Mouse (Mus musculus) cerebellum, postnatal 10 days (tissue): ENCODE data around the gene Tnks2.

Source experiments
- DNase-seq, 2 experiments: peaks; one replicate each; pipeline ENCODE4 v3.0.0; 2021; ENCODE audit warnings: mixed read lengths in 2 of 2

Gene Tnks2

DNA sequence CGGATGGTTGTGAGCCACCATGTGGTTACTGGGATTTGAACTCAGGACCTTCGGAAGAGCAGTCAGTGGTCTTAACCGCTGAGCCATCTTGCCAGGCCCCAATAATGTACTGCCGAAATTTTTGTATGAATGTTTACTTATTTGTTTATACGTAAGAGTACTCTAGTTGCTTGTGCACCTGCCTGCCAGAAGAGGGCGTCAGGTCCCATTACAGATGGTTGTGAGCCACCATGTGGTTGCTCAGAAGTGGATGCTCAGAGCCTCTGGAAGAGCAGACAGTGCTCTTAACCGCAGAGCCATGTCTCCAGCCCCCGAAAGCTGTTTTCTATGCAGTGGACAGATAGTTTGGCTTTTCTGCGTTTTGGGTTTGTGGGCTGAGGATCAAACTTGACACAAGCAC is 63.7 kb downstream of the Tnks2 start:
- DNase-seq: peak; percentile 61 to 62

DNA sequence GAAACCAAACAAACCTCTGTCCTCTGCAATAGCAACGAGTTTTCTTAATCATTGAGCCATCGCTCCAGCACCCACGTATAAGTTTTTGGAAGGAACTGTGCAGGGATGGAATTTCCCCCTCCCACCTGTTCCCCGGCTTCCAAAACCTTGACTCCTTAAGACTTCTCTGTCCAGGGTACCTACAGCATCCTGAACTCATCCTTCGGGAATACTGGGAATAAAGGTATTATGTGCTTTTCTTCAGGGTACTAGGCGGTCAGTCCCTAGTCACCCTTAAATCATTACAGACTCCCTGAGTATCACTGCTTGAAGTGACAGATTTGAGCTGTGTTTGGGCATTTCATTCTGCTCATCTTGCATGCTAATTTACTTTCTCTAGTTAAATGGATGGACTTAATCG is 69.3 kb downstream of the Tnks2 start:
- no peak for DNase-seq

DNA sequence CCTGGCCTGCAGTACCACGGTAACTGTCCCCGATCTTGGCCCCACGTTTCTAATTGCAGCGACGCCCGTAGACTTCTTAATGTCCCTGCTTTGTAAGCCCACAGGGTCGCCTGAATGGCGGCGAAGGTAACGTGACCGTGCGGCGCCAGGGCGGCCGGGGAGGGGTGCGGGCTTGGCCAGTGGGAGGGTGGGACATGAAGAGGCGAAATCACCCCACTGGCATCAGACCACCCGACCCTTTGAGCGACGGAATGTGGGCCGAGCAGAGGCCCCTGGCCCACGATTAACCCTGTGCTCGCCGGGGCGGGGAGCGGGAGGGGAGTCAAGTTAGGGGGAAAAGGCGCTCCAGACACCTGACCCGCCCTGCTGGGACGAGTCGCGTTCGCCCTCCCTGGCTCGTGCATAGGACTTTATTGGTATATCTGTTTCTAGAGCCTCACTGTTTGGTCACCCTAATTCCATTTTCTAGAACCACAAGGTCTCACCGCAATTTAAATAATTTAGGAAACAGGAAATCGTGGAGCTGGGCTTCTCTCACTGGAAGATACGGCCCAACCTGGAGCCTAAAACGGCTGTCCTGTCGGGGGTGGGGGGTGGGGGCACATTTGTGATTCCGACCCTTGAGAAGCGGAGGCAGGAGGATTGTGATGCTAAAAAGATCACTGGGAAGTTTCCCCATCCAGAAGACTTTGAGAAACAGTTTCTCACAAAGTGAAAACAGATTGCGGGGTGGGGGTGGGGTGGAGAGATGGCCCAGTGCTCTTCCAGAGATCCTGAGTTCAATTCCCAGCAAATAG is 70.4 kb downstream of the Tnks2 start:
- DNase-seq: peak; percentile 82 to 83

DNA sequence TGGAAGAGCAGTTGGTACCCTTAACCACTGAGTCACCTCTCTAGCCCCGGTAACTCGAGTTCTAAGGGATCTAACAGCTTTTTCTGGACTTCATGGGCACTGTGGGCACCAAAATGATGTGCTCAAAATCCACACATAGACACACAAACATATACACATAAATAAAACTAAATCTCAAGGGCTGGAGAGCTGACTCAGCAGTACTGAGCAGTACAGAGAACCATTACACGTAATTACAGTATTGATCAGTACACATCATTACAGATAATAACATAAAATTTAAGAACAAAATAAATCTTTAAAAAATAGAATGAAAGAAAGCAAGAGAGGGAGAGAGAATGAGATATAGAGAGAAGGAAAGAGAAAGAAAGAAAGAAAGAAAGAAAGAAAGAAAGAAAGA is 75.1 kb downstream of the Tnks2 start:
- no peak for DNase-seq

DNA sequence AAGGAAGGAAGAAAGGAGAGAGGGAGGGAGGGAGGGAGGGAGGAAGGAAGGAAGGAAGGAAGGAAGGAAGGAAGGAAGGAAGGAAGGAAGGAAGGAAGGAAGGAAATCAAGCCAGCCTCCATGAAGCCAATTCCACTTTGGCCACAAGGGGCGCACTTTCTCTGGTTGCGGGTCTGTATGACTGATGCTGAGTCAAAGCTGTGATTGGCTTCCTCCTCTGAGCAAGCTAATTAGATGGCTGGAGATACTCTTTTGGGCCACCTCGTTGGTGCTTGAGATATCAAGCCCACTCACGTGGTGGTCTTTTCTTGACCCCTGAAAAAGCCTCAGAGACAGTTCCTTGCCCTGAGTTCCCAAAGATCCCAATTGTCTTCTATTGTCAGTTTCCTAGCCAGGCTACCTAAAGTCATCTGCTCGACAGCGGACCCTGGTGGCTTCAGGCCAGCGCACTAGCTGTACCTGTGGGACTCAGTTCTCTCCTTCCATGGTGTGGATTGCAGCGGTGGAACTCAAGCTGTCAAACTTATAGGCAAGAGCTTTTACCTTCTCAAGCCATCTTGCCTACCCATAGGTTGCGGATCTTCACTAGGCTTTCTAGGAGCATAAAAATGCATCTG is 75.8 kb downstream of the Tnks2 start:
- DNase-seq: peak; percentile 87 to 92

DNA sequence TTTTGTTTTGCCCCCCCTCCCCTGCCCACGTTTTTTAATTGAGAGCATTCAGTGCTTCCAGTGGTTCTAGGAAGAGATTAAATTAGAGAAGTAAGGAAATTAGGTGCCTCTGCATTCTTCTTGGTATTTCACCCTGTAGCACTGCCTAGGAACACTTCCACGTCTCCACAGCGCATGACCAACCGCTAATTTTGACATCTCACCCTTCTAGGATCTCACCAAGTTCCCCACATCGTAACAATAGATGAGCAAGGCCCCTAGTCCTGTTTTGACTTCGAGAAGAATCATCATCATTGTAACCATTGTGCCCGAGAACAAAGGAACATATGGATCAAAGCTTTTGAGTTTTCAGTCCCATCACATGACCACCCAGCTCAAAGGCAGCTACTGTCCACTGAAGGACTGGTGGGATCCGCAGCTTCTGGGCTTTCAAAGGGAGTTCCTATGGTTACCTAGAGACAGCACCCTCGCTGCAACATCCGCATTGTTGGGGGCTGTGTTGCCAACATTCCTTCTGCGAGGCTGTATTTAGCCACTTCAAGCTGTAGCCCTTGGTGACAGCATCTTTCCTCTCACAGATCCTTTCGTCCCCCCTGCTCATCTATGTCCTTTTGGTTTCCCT is 76.5 kb downstream of the Tnks2 start:
- DNase-seq: no peak

DNA sequence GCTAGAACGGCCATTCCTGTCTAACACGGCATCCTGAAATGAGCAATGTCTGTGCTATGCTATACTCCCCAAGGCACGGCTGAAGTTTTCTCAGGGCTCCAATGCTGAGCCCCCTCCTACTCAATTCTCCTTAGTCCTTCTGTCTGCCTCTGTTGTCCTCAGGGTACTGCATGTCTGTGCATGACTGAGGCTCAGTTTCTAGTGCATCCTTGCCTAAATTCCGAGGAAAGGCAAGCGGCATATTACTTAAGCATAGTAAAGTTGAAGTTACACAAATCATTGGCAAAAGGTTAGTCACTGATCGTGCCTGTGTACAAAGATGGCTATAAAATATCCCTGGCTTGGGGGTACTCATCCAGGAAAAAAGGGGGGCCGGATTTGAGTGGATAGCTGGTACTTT is 79.0 kb downstream of the Tnks2 start:
- DNase-seq: no peak

DNA sequence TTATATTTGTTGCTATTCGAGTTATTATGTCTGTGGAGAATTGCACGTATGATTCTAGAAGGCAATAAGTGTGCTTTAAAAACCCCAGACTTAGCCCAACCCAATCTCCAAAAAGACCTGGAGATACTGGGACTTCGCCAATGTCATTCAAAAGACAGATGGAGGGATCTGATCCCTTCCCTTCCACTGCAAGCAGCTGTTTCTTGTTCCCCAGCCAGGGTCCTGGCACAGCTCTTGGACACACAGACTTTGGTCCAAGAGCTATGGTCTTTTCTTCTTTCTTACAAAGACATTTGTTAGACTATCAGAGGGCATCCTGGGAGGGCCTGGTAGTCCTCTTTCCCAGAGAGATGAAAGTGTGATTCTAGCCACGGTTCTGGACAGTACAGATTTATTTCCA is 82.2 kb downstream of the Tnks2 start:
- DNase-seq: peak; percentile 68 to 74

DNA sequence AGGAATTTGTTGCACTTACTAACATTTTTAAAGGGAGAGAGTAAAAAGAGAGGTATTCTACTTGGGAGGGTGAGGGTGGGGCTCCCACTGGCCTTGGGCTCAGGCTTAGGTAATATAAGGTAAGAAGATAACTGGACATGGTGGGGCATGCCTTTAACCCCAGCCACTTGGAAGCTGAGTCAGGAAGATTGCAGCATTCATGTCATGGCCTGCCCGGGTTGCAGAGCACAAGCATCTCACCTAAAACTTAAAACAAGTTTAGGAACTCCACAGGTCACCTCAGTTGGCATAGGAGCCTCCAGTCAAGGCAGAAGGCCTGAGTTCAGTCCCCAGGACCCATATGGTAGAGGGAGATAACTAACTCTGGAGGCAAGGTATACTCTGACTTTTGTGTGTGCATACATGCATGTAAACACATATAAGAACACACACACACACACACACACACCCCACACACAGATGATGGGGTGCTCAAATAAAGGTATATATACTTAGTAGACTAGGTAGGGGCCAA is 82.9 kb downstream of the Tnks2 start:
- DNase-seq: no peak

DNA sequence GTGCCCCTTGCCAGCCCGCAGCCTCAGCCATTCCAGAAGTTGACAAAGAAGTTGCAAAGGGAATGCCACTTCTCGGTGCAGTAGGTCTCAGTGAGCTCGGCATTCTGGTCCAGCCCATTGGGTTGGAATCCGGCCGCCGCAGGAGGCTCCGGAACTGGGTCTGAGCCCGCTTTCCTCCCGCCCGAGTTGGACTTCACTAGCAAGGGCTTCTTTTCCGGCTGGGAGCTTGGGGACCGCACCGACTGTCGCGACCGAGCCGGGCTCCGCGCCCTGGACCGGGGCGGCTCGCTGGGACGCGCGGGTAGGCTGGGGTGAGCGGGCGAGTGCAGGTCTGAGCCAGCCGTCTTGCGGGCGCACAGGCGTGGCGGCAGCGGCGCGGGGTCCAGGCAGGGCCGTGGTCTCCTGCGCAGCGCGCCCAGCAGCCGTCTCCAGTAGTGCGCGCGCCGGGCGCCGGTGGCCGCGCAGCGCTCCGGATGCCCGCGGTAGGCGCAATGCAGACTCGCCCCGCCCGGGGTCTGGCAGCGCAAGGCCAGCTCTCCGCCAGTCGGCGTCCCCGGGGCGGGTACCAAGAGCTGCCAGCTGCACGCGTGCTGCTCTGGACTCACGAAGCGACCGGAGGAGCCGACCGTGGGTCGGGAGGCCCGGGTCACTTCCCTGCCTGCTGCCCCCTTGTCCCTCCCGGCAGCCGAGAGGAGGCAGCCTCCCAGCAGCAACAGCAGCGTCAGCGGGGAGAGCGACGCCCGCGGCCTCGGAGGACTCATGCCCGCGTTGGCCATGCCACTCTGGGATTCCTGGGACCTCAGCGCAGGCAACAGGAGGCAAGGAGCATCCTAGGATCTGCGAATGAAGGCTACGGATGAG is 84.6 kb downstream of the Tnks2 start:
- DNase-seq: peak; percentile 90 to 93

DNA sequence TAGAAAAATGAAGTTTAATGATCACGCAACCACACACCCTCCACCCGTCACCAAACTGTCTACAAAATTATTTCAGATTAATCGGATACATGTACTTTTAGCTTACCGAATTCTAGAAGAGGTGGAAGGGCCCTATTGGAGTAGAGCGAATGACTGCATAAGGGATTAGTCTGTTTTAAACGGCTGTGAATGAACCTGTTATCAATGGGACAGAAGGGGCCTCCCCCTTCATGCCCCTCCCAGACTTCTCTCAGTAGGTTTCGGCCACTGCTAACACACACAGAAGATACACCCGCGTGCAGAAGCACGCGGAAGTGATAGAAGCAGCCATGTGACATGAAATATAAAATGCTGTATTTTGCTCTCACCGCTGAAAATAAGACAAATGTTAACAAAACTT is 85.4 kb downstream of the Tnks2 start, which contains the start of gene Fgfbp3:
Gene Fgfbp3, minus strand, starts transcription at position 150 of the 400 bp plus-strand sequence.
- DNase-seq: peak in 1 of 2 experiments; percentile 26

DNA sequence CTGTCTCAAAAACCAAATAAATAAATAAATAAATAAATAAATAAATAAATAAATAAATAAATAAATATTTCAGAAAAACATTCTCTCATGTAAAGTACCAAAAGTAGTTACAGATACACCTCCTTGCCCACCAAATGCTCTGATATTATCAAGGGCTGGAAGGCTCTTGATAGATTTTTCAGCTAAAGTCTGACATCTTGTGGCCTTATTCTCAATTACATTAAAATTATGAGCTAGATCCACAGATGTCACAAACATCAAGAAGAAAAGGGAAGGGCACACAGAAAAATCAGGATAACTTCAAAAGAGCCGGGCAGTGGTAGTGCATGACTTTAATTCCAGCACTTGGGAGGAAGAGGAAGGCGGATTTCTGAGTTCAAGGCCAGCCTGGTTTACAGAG is 88.0 kb downstream of the Tnks2 start:
- peak in 1 of 2 experiments; percentile 78 for DNase-seq

DNA sequence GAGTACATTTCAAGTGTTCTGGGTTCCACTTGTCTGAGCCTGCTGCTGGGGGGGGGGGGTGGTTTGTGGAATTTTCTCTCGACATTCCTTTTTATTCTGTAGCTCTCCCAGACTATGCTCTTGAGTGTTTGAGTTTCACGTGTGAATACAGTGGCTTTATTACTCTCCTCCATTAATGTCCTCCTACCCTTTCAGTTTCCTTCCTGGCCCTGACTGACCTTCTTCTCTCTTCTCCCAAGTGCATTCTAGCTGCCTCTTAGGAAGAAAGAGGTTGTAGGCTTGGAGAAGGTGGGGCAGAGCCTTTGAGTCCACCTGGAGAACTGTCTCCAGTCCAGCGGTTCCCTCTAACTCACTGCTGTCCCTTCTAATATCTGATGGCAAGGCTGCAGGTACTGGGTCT is 88.9 kb downstream of the Tnks2 start:
- DNase-seq: no peak

DNA sequence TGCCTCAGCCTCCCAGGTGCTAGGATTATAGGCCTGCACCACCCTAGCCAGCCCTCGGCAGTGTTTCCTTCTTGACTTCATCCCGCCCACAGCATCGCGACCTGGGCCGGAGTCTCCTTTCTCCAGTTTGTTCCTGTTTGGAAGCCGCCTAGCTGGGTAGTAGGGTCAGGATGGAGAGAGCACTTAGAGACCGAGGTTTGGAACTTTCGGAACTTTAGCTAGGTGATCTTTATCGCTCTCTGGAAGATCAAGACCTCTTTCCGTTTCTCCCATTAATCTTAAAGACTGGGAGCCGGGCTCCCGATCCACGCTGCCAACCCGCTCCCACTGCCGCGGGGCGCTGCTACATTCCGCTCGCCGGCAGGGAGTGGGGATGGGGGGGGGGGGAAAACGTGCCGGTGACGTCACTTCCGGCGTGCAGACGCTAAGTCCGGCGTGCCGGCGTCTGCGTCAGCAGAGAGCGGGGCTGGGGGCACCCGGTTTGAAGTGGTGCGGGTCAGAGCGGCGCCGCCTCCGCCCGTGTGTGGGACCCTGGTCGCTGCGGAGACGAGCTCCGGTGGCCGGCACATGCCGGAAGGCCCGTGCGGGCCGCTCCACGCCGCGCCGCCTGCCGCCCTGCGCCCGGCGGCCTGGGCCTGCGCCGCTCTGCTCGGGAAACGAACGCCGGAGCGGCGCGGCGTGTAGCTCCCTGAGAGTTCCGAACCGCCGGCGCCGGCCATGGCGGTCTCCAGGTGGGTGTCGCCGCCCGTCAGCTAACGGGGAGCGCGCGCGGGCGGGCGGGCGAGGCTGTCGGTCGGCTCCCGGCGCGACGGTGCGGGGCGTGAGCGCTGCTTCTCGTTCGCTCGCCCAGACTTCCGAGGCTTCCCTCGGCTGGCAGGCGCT is 91.9 kb downstream of the Tnks2 start, which contains the start of gene Btaf1:
Gene Btaf1, plus strand, starts transcription at position 409 of the 882 bp plus-strand sequence.
- peak; percentile 93 to 95 for DNase-seq

DNA sequence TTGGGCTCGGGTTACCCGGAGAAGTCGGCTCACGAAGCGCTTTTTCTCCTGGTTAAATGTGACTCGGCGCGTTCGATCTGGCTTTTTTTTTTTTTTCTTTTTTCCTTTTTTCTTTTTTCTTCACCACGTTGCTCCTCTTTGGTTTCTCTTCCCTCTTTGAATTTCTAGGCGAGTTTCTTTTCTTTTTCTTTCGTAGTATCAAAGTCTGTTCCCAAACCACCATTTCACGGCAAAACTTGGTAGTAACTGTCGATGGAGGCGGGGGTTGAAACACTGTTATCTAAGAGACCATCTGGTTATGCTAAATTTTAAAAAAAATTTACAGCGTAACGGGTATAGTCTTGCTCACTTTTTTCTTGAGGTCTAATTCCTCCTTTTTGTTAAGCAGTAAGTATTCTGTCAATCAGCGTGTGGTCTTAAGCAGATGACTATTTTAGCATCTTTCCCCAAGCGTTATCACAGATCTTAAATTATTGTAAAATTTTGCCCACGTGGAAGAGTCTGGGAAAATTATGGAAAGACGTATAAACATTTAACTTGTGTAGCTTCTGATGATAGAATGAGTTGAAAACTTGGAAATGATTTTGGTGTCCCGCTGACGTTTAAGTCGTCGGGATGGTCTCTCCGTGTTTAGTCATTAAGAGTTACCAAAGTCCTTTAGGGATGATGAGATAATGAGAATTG is 92.7 kb downstream of the Tnks2 start:
- DNase-seq: peak in 1 of 2 experiments; percentile 13

DNA sequence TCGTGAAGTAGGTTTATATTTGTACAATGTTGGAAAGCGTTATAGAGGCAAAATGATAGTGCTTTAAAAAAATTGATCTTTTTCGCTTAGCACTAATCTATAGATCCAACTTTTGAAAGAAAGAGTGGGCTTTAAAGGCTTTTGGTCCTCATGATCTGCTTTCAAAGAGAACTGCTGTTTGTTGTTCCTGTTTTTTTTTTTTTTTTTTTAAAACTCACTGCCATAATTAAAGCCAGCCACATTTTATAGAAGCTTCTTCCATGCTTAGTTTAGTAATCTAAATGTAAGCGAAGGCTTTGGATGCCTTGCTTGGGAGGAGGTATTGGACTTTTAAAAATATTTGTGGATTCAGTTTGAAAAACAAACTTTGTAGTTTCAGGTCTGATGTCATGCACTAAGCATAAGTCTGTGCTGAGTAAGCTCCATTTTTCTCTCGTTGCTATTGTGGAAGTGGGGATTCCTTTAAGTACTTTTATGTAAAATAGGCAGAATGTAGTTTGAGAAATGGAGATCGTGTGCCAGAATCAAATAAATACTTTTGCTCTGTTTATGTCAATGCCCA is 93.8 kb downstream of the Tnks2 start:
- DNase-seq: no peak

DNA sequence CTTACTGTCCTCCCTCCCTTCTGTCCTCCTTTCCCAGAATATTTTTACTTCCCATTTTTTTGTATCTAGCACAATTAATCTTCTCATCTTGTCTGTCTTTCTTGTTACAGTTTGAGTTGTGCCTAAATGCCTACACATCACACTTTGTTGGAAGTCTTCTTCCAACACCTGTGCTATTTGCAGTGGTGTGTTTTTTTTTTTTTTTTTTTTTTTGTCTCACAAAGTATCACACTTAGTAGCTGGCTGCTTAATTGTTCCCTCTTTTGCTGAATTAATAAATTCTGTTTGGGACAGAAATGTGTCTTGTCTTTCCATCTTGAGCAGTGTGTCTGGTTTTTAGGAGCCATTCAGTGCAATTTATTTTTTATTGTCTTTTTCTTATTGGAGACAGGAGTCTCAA is 95.8 kb downstream of the Tnks2 start:
- no peak for DNase-seq

DNA sequence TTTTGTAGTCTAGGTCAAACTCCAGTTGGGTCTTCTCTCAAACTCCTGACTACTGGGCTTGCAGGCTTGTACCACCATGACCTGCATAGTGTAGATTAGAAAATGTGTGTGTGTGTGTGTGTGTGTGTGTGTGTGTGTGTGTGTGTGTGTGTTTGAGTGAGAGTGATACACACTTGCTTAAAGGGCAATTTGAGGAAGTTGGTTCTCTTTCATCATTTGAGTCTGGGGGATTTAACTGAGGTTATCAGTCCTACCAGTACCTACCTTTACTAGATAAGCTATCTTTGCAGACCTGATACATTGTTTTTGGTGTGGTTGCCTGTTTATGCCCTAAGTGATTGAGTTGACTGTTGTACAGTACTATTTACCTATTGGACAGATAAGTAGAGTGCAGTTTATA is 98.1 kb downstream of the Tnks2 start:
- DNase-seq: no peak

DNA sequence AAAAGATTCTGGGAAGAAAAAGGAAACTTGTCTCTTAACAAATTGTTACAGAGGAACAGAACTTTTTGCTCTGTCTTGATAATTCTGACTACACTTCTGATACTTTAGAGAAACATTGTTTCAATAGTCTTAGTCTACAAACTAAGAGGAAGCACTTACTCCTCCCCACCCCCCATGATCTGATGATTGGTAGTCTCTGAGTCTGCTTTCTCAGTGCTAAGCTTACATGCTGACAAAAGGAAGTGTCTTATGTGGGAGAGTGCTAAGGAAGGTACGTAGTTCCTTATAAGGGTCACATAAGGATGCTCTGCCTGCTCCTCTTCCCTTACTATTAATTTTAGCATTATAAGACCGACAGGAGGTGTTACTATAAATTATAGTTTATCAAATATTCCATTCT is 98.6 kb downstream of the Tnks2 start:
- no peak for DNase-seq

DNA sequence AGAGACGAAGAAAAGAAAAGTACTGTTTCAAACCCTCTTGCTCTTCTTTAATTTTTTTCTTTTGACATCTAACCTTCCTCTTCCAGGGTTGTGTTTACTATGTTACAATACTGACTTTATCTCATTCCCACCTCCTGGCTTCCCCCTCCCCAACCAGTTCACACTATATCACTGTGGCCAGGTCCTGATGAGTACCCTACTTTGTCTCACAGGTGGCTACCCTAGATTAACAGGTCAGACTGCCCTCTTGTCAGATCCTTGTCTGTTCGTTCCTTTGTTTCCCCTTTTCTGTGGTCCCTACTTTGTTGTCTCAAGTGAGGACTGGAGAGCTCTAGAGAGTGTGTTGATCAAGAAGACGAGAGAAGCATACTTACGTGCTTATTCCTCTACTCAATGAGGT is 102.3 kb downstream of the Tnks2 start:
- DNase-seq: no peak

DNA sequence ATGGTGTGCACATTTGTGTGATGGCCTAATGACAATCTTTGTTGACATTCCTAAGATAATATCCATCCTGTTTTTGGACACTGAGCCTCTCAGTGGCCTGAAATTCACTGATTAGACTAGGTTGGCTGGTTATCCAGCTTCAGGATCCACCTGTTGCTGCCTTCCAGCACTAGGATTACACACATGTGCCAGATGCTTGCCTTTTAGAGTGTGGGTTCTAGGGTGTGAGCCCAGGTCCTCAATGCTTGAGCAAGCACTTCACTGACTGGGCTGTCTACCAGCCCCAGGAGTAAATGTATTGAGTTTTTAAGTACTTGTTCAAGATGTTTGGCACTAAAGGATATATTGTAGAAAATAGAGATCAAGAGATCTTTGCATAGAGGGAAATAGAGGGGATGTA is 104.0 kb downstream of the Tnks2 start:
- no peak for DNase-seq
